Mouse (Mus musculus) gastrocnemius, adult 18-20 months (tissue): ENCODE results near the gene Otp. TPM values are rescaled to one million over a fixed set of nuclear protein-coding genes. Genes with fewer than 3 reads are reported as not detected.

Experiments used
- total RNA-seq, 2 experiments: library from RNA; stranded (reverse); gene quantifications; 2 replicates each; pipeline ENCODE4 v1.2.3; 2021

Otp gene
- total RNA-seq, 2 experiments from 2014 or later, result not detected

Other genes starting within 250 kb of the Otp start
- gene Tbca, start 86.7 kb upstream of the Otp start, total RNA-seq, result 10 to 100 TPM; 55.9 to 70.3 TPM
- gene Wdr41, start 100.7 kb downstream of the Otp start, total RNA-seq, result 10 to 100 TPM; 15.8 to 16.0 TPM